Mouse (Mus musculus): ENCODE data around the gene Pou3f1. TPM values are rescaled to one million over a fixed set of nuclear protein-coding genes. Genes with fewer than 3 reads are reported as not detected.

Gene Pou3f1
- polyA plus RNA-seq, 1 experiment from 2014 or later: 12.3 TPM

- Histone ChIP-seq H3K4me2 (ENCODE audit: low read length) (no peak overlapping the region), H3K36me3 (ENCODE audit: control insufficient read depth, insufficient read depth, low read length) (peaks cover 15% of the 10 kb centered on the region; the same call in 1 of the 2 replicates), H3K27ac (ENCODE audit: low read length) (no peak overlapping the region), H3K9ac (ENCODE audit: low read depth, low read length) (no peak overlapping the region), H3K27me3 (ENCODE audit: control insufficient read depth, insufficient read depth, low read depth, low read length) (no peaks in the 10 kb centered on the region), H3K4me1 (ENCODE audit: control insufficient read depth, insufficient read depth, low read length) (peaks cover 2% of the 10 kb centered on the region; the same call in 1 of the 2 replicates), H3K4me3 (ENCODE audit: low read depth, low read length) (no peak overlapping the region), H3K9me3 (replicated peaks; ENCODE audit: control insufficient read depth, low read length, poor library complexity, severe bottlenecking) (no peaks in the 10 kb centered on the region)
- no peak for ATAC-seq
- 90% methylated on average over 8 of the region's 8 CpGs for WGBS
Observed at GRCm38 (mm10) chr4:124685897-124686402, 29.3 kb downstream of the Pou3f1 start.

- Histone ChIP-seq H3K9ac (ENCODE audit: low read depth, low read length) (no peak overlapping the region), H3K4me1 (ENCODE audit: control insufficient read depth, insufficient read depth, low read length) (peaks cover 13% of the 10 kb centered on the region), H3K27ac (ENCODE audit: low read length) (no peak overlapping the region), H3K27me3 (ENCODE audit: control insufficient read depth, insufficient read depth, low read depth, low read length) (peaks cover 4% of the 10 kb centered on the region), H3K36me3 (ENCODE audit: control insufficient read depth, insufficient read depth, low read length) (no peaks in the 10 kb centered on the region), H3K4me2 (ENCODE audit: low read length) (no peak overlapping the region), H3K4me3 (ENCODE audit: low read depth, low read length) (no peak overlapping the region), H3K9me3 (replicated peaks; ENCODE audit: control insufficient read depth, low read length, poor library complexity, severe bottlenecking) (no peaks in the 10 kb centered on the region)
- WGBS: 90% methylated on average over 8 of the region's 8 CpGs
- no peak for ATAC-seq
Observed at GRCm38 (mm10) chr4:124691455-124691854, 34.8 kb downstream of the Pou3f1 start.

- 68% methylated on average over 3 of the region's 3 CpGs for WGBS
- H3K4me3 ChIP-seq (ENCODE audit: low read depth, low read length): peak overlapping the region; percentile 78
- H3K27ac ChIP-seq (ENCODE audit: low read length): no peak overlapping the region
- peaks cover 13% of the 10 kb centered on the region for H3K4me1 ChIP-seq (ENCODE audit: control insufficient read depth, insufficient read depth, low read length)
- peaks cover 4% of the 10 kb centered on the region for H3K27me3 ChIP-seq (ENCODE audit: control insufficient read depth, insufficient read depth, low read depth, low read length)
- peak overlapping the region; percentile 89 for H3K9ac ChIP-seq (ENCODE audit: low read depth, low read length)
- no peaks in the 10 kb centered on the region for H3K9me3 ChIP-seq (replicated peaks; ENCODE audit: control insufficient read depth, low read length, poor library complexity, severe bottlenecking)
- no peak for ATAC-seq
- no peaks in the 10 kb centered on the region for H3K36me3 ChIP-seq (ENCODE audit: control insufficient read depth, insufficient read depth, low read length)
- peak overlapping the region; percentile 62 for H3K4me2 ChIP-seq (ENCODE audit: low read length)
Observed at GRCm38 (mm10) chr4:124692416-124692861, 35.8 kb downstream of the Pou3f1 start.

GRCm38 (mm10) chr4:124693135-124693894 is 36.7 kb downstream of the Pou3f1 start, which contains the start of gene Utp11:
TSS of gene Utp11 (minus strand) at chr4:124693600.
- Histone ChIP-seq H3K27ac (ENCODE audit: low read length) (peak within 1 kb of the TSS; percentile 44), H3K27me3 (ENCODE audit: control insufficient read depth, insufficient read depth, low read depth, low read length) (peaks cover 4% of the 10 kb centered on the region), H3K36me3 (ENCODE audit: control insufficient read depth, insufficient read depth, low read length) (no peaks in the 10 kb centered on the region), H3K4me3 (ENCODE audit: low read depth, low read length) (peak within 1 kb of the TSS; percentile 78), H3K9me3 (replicated peaks; ENCODE audit: control insufficient read depth, low read length, poor library complexity, severe bottlenecking) (no peaks in the 10 kb centered on the region), H3K4me1 (ENCODE audit: control insufficient read depth, insufficient read depth, low read length) (peaks cover 13% of the 10 kb centered on the region), H3K9ac (ENCODE audit: low read depth, low read length) (peak within 1 kb of the TSS; percentile 89), H3K4me2 (ENCODE audit: low read length) (peak within 1 kb of the TSS; percentile 62)
- peak; percentile 98 for ATAC-seq
- WGBS: under 1% methylated on average over 39 of the region's 43 CpGs

- 83% methylated on average over 2 of the region's 2 CpGs for WGBS
- no peaks in the 10 kb centered on the region for H3K36me3 ChIP-seq (ENCODE audit: control insufficient read depth, insufficient read depth, low read length)
- no peak for ATAC-seq
- H3K27me3 ChIP-seq (ENCODE audit: control insufficient read depth, insufficient read depth, low read depth, low read length): peaks cover 4% of the 10 kb centered on the region
- no peak overlapping the region for H3K9ac ChIP-seq (ENCODE audit: low read depth, low read length)
- no peak overlapping the region for H3K27ac ChIP-seq (ENCODE audit: low read length)
- H3K4me1 ChIP-seq (ENCODE audit: control insufficient read depth, insufficient read depth, low read length): peaks cover 13% of the 10 kb centered on the region
- no peak overlapping the region for H3K4me3 ChIP-seq (ENCODE audit: low read depth, low read length)
- H3K4me2 ChIP-seq (ENCODE audit: low read length): no peak overlapping the region
- H3K9me3 ChIP-seq (replicated peaks; ENCODE audit: control insufficient read depth, low read length, poor library complexity, severe bottlenecking): no peaks in the 10 kb centered on the region
Observed at GRCm38 (mm10) chr4:124694572-124694971, 38.0 kb downstream of the Pou3f1 start.

GRCm38 (mm10) chr4:124695786-124696516 is 39.3 kb downstream of the Pou3f1 start:
- no peak overlapping the region for H3K27ac ChIP-seq (ENCODE audit: low read length)
- no peak overlapping the region for H3K4me2 ChIP-seq (ENCODE audit: low read length)
- WGBS: 17% methylated on average over 18 of the region's 18 CpGs
- H3K9ac ChIP-seq (ENCODE audit: low read depth, low read length): no peak overlapping the region
- no peaks in the 10 kb centered on the region for H3K36me3 ChIP-seq (ENCODE audit: control insufficient read depth, insufficient read depth, low read length)
- peaks cover 20% of the 10 kb centered on the region for H3K4me1 ChIP-seq (ENCODE audit: control insufficient read depth, insufficient read depth, low read length)
- H3K27me3 ChIP-seq (ENCODE audit: control insufficient read depth, insufficient read depth, low read depth, low read length): peaks cover 4% of the 10 kb centered on the region
- no peak overlapping the region for H3K4me3 ChIP-seq (ENCODE audit: low read depth, low read length)
- H3K9me3 ChIP-seq (replicated peaks; ENCODE audit: control insufficient read depth, low read length, poor library complexity, severe bottlenecking): no peaks in the 10 kb centered on the region
- no peak for ATAC-seq

- Histone ChIP-seq H3K27ac (ENCODE audit: low read length) (no peak overlapping the region), H3K9ac (ENCODE audit: low read depth, low read length) (no peak overlapping the region), H3K4me1 (ENCODE audit: control insufficient read depth, insufficient read depth, low read length) (peaks cover 20% of the 10 kb centered on the region), H3K36me3 (ENCODE audit: control insufficient read depth, insufficient read depth, low read length) (no peaks in the 10 kb centered on the region), H3K9me3 (replicated peaks; ENCODE audit: control insufficient read depth, low read length, poor library complexity, severe bottlenecking) (no peaks in the 10 kb centered on the region), H3K27me3 (ENCODE audit: control insufficient read depth, insufficient read depth, low read depth, low read length) (peaks cover 9% of the 10 kb centered on the region), H3K4me2 (ENCODE audit: low read length) (peak overlapping the region; percentile 98), H3K4me3 (ENCODE audit: low read depth, low read length) (peak overlapping the region; percentile 67; the same call in 1 of the 2 replicates)
- 3% methylated on average over 6 of the region's 6 CpGs for WGBS
- ATAC-seq: no peak
Observed at GRCm38 (mm10) chr4:124699791-124700190, 43.2 kb downstream of the Pou3f1 start.

- Histone ChIP-seq H3K9ac (ENCODE audit: low read depth, low read length) (peak within 1 kb of the TSS; percentile 76), H3K36me3 (ENCODE audit: control insufficient read depth, insufficient read depth, low read length) (no peaks in the 10 kb centered on the region), H3K4me3 (ENCODE audit: low read depth, low read length) (peak within 1 kb of the TSS; percentile 67), H3K27ac (ENCODE audit: low read length) (no peak within 1 kb of the TSS), H3K27me3 (ENCODE audit: control insufficient read depth, insufficient read depth, low read depth, low read length) (peaks cover 9% of the 10 kb centered on the region), H3K9me3 (replicated peaks; ENCODE audit: control insufficient read depth, low read length, poor library complexity, severe bottlenecking) (no peaks in the 10 kb centered on the region), H3K4me1 (ENCODE audit: control insufficient read depth, insufficient read depth, low read length) (peaks cover 20% of the 10 kb centered on the region), H3K4me2 (ENCODE audit: low read length) (peak within 1 kb of the TSS; percentile 98)
- ATAC-seq: peak; percentile 40; the same call in 1 of the 2 replicates
- under 1% methylated on average over 38 of the region's 59 CpGs for WGBS
Observed at GRCm38 (mm10) chr4:124700248-124700971, 43.8 kb downstream of the Pou3f1 start, which contains the start of gene Fhl3. TSS of gene Fhl3 (plus strand) at chr4:124700701.

Measured in midbrain, embryonic 16.5 days (tissue).